Mouse (Mus musculus) left cerebral cortex, postnatal 14 days (tissue): ENCODE results near the gene Msh3. TPM values are rescaled to one million over a fixed set of nuclear protein-coding genes. Genes with fewer than 3 reads are reported as not detected.
"Not testable (repeated sequence)": the region's sequence is repeated elsewhere in the genome, so short reads cannot be mapped to it uniquely, and the experiment has no call there.

Source experiments
- DNase-seq, 2 experiments: peaks; one replicate each; pipeline ENCODE4 v3.0.0; 2021 to 2022; ENCODE audit warnings: low spot score in 2 of 2, mixed read lengths in 1 of 2
- intact Hi-C: fragments of 180-260 bp; cut with DNase I; formaldehyde crosslinking; loops from one replicate; pipeline ENCODE4 v1.15.1; 2025
- total RNA-seq, 2 experiments: library from RNA; stranded (reverse); gene quantifications; 2 replicates each; pipeline ENCODE4 v1.2.3; 2021

Gene Msh3
- total RNA-seq, 2 experiments from 2014 or later = 26.2 to 27.9 TPM

- DNase-seq = peak; percentile 35 to 51
These were observed 137.6 kb downstream of the Msh3 start for GRCm38 (mm10) chr13:92217216-92217615.

DNA sequence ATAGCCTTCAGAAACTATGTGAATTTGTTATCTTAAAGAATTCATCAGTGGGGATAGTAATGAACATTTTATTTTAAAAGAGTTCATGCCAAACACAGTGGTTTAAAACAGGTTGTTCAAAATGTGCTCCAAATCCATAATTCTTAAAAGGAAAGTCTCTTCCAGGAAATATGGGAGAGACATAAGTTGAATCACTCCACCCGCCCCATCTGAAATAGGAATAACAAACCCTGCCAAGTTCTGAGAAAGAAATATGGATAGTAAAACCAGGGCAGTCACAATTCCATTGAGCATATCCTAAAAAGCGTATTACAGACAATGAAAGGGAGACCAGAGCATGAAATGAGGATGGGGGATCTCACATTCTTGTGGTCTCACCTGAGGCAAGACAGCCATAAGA is 157.9 kb downstream of the Msh3 start:
- peak in 1 of 2 experiments; percentile 13 for DNase-seq
- intact Hi-C loops = no loop called here

More at GRCm38 (mm10) chr13:92217216-92217615, 137.6 kb downstream of the Msh3 start:
- intact Hi-C loops = no loop called here

DNA sequence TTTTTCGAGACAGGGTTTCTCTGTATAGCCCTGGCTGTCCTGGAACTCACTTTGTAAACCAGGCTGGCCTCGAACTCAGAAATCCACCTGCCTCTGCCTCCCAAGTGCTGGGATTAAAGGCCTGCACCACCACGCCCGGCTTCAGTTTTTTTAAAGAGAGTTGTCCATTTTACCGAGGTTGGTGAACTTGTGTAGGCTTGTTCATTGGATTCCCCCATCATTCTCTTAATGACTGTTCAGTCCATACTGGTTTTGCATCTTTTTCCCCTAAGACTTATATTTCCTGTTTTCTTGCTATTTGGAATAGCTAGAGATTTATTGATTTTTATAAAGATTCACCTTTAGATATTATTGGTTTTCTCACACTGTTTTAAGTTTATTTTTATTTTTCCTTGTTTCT is 161.0 kb downstream of the Msh3 start:
- DNase-seq, intact Hi-C loops: not testable (repeated sequence)

GRCm38 (mm10) chr13:92172686-92173085 is 182.1 kb downstream of the Msh3 start:
- DNase-seq, intact Hi-C loops: not testable (repeated sequence)

Other genes starting within 250 kb of the Msh3 start
- 100 to 1,000 TPM; 130 to 154 TPM for gene Rasgrf2, start 223.3 kb downstream of the Msh3 start, total RNA-seq
- not detected for gene Gm20379, start 49.0 kb downstream of the Msh3 start, total RNA-seq
- 1 to 10 TPM; 1.4 to 1.5 TPM for gene Dhfr, start 277 bp downstream of the Msh3 start, total RNA-seq
- gene Ankrd34b, start 70.9 kb upstream of the Msh3 start, total RNA-seq = 10 to 100 TPM; 16.3 to 18.1 TPM
- gene Fam151b, start 129.0 kb upstream of the Msh3 start, total RNA-seq = 10 to 100 TPM; 10.6 to 11.5 TPM
- gene Zfyve16, start 175.9 kb upstream of the Msh3 start, total RNA-seq = 10 to 100 TPM; 14.5 to 20.0 TPM
- gene Spz1, start 221.2 kb upstream of the Msh3 start, total RNA-seq = not detected